Mouse (Mus musculus) stomach, embryonic 16.5 days (tissue): ENCODE measurements around the gene BC034090. TPM values are rescaled to one million over a fixed set of nuclear protein-coding genes. Genes with fewer than 3 reads are reported as not detected.

Experiments used
- ATAC-seq: fragments of 200-750 bp; cut with Nextera tagmentation; 2 replicates; pipeline ENCODE4 v1.8.0; 2017; ENCODE audit warnings: moderate number of reproducible peaks, moderate TSS enrichment; ENCODE audit not compliant: insufficient read depth, low FRiP score
- H3K27ac ChIP-seq: fragments of 300-500 bp; sonication (generic); 2 replicates; pipeline ENCODE4 v1.5.1; 2014; ENCODE audit warnings: low read length
- H3K27me3 ChIP-seq: fragments of 300-500 bp; sonication (generic); 2 replicates; pipeline ENCODE4 v1.6.1; 2014; ENCODE audit warnings: low read length, control low read depth, mixed read lengths; ENCODE audit not compliant: control insufficient read depth, insufficient read depth
- H3K36me3 ChIP-seq: fragments of 300-500 bp; sonication (generic); 2 replicates; pipeline ENCODE4 v1.6.1; 2014; ENCODE audit warnings: low read length; ENCODE audit not compliant: control insufficient read depth, insufficient read depth
- H3K4me1 ChIP-seq: fragments of 300-500 bp; sonication (generic); 2 replicates; pipeline ENCODE4 v1.6.1; 2014; ENCODE audit warnings: low read length, control low read depth, mixed read lengths; ENCODE audit not compliant: control insufficient read depth, insufficient read depth
- H3K4me2 ChIP-seq: fragments of 300-500 bp; sonication (generic); 2 replicates; pipeline ENCODE4 v1.6.1; 2014; ENCODE audit warnings: low read depth, low read length, mixed read lengths
- H3K4me3 ChIP-seq: fragments of 300-500 bp; sonication (generic); replicated peaks from 2 replicates; pipeline ENCODE4 v1.5.1; 2014; ENCODE audit warnings: mild to moderate bottlenecking, low read length
- H3K9ac ChIP-seq: fragments of 300-500 bp; sonication (generic); 2 replicates; pipeline ENCODE4 v1.6.1; 2014; ENCODE audit warnings: low read length
- H3K9me3 ChIP-seq: fragments of 300-500 bp; sonication (generic); replicated peaks from 2 replicates; pipeline ENCODE4 v1.6.1; 2016; ENCODE audit warnings: low read length, control low read depth; ENCODE audit not compliant: control insufficient read depth
- WGBS: fragments of 180-500 bp; shearing (Covaris S2); extraction: QIAGEN DNeasy Blood & Tissue Kit; methylation state at CpG from one replicate; pipeline ENCODE4 v1.1.7; 2014; 5-methylcytosine and 5-hydroxymethylcytosine counted together
- polyA plus RNA-seq: library from polyadenylated mRNA; unstranded; fragments of >200 nt; fragmentation: Nextera tagmentation; extraction: Ambion mirVana; gene quantifications from 2 replicates; pipeline ENCODE4 v1.2.1, GENCODE M21; 2015

Gene BC034090
- polyA plus RNA-seq, 1 experiment from 2014 or later = 2.5 TPM

GRCm38 (mm10) chr1:155215066-155215764 lies 29.0 kb downstream of the BC034090 start:
- Histone ChIP-seq H3K9ac (no peak overlapping the region), H3K9me3 (no peaks in the 10 kb centered on the region), H3K4me2 (no peak overlapping the region), H3K27ac (no peak overlapping the region), H3K4me1 (peaks cover 23% of the 10 kb centered on the region), H3K27me3 (no peaks in the 10 kb centered on the region), H3K4me3 (no peak overlapping the region), H3K36me3 (no peaks in the 10 kb centered on the region)
- ATAC-seq = no peak
- 56% methylated on average over 9 of the region's 9 CpGs for WGBS

GRCm38 (mm10) chr1:155213912-155214311 lies 30.3 kb downstream of the BC034090 start:
- WGBS = 76% methylated on average over 7 of the region's 7 CpGs

GRCm38 (mm10) chr1:155212936-155213774 lies 31.1 kb downstream of the BC034090 start:
- peak overlapping the region; percentile 42; the same call in 1 of the 2 replicates for H3K9ac ChIP-seq
- peak overlapping the region; percentile 59 for H3K27ac ChIP-seq
- no peaks in the 10 kb centered on the region for H3K36me3 ChIP-seq
- no peaks in the 10 kb centered on the region for H3K27me3 ChIP-seq
- H3K4me3 ChIP-seq = no peak overlapping the region
- no peak overlapping the region for H3K4me2 ChIP-seq
- H3K4me1 ChIP-seq = peaks cover 26% of the 10 kb centered on the region
- 26% methylated on average over 18 of the region's 18 CpGs for WGBS
- 0 out of 2 replicates have a peak, but pooled peaks have one; percentile 3 for ATAC-seq
- H3K9me3 ChIP-seq = no peaks in the 10 kb centered on the region

More at GRCm38 (mm10) chr1:155213912-155214311, 30.3 kb downstream of the BC034090 start:
- Histone ChIP-seq H3K4me2 (no peak overlapping the region), H3K9ac (no peak overlapping the region), H3K4me1 (peaks cover 23% of the 10 kb centered on the region), H3K27me3 (no peaks in the 10 kb centered on the region), H3K36me3 (no peaks in the 10 kb centered on the region), H3K4me3 (no peak overlapping the region), H3K9me3 (no peaks in the 10 kb centered on the region), H3K27ac (no peak overlapping the region)
- no peak for ATAC-seq

GRCm38 (mm10) chr1:155212493-155212892 lies 31.8 kb downstream of the BC034090 start:
- Histone ChIP-seq H3K4me3 (no peak overlapping the region), H3K4me1 (peaks cover 26% of the 10 kb centered on the region), H3K27me3 (no peaks in the 10 kb centered on the region), H3K36me3 (no peaks in the 10 kb centered on the region), H3K27ac (peak overlapping the region; percentile 59), H3K4me2 (no peak overlapping the region), H3K9me3 (no peaks in the 10 kb centered on the region), H3K9ac (peak overlapping the region; percentile 34)
- ATAC-seq = peak; percentile 59
- 27% methylated on average over 6 of the region's 6 CpGs for WGBS

- no peaks in the 10 kb centered on the region for H3K36me3 ChIP-seq
- peak overlapping the region; percentile 34; the same call in 1 of the 2 replicates for H3K9ac ChIP-seq
- no peak for ATAC-seq
- peak overlapping the region; percentile 59 for H3K27ac ChIP-seq
- H3K4me3 ChIP-seq = no peak overlapping the region
- 50% methylated on average over 4 of the region's 4 CpGs for WGBS
- peaks cover 26% of the 10 kb centered on the region for H3K4me1 ChIP-seq
- no peaks in the 10 kb centered on the region for H3K27me3 ChIP-seq
- no peak overlapping the region for H3K4me2 ChIP-seq
- H3K9me3 ChIP-seq = no peaks in the 10 kb centered on the region
Measured at GRCm38 (mm10) chr1:155212081-155212480, 32.2 kb downstream of the BC034090 start.

- WGBS = 42% methylated on average over 7 of the region's 7 CpGs
- Histone ChIP-seq H3K4me1 (peaks cover 33% of the 10 kb centered on the region), H3K36me3 (no peaks in the 10 kb centered on the region), H3K27me3 (no peaks in the 10 kb centered on the region), H3K9me3 (no peaks in the 10 kb centered on the region), H3K27ac (no peak overlapping the region), H3K4me2 (no peak overlapping the region), H3K9ac (no peak overlapping the region; the same call in 1 of the 2 replicates), H3K4me3 (no peak overlapping the region)
- ATAC-seq = no peak
Measured at GRCm38 (mm10) chr1:155211017-155211416, 33.2 kb downstream of the BC034090 start.

- peaks cover 41% of the 10 kb centered on the region for H3K4me1 ChIP-seq
- no peak for ATAC-seq
- H3K4me3 ChIP-seq = no peak overlapping the region
- H3K4me2 ChIP-seq = no peak overlapping the region
- H3K9ac ChIP-seq = no peak overlapping the region
- H3K27ac ChIP-seq = no peak overlapping the region
- no peaks in the 10 kb centered on the region for H3K27me3 ChIP-seq
- no peaks in the 10 kb centered on the region for H3K36me3 ChIP-seq
- WGBS = 65% methylated on average over 11 of the region's 11 CpGs
- H3K9me3 ChIP-seq = no peaks in the 10 kb centered on the region
Measured at GRCm38 (mm10) chr1:155210011-155210763, 34.1 kb downstream of the BC034090 start.

- Histone ChIP-seq H3K9ac (no peak overlapping the region), H3K4me1 (peaks cover 37% of the 10 kb centered on the region), H3K27me3 (no peaks in the 10 kb centered on the region), H3K36me3 (no peaks in the 10 kb centered on the region), H3K27ac (no peak overlapping the region), H3K4me2 (no peak overlapping the region), H3K4me3 (no peak overlapping the region), H3K9me3 (no peaks in the 10 kb centered on the region)
- WGBS = 73% methylated on average over 3 of the region's 3 CpGs
- ATAC-seq = no peak
Measured at GRCm38 (mm10) chr1:155207859-155208258, 36.4 kb downstream of the BC034090 start.
